Mouse (Mus musculus) adrenal gland, adult (tissue): ENCODE results near the gene Morn3.

Experiments
- DNase-seq, 2 experiments: peaks; one replicate each; pipeline ENCODE4 v3.0.0; 2022 to 2023; ENCODE audit warnings: low spot score in 1 of 2; ENCODE audit not compliant: inconsistent age in 2 of 2

The Morn3 gene

DNA sequence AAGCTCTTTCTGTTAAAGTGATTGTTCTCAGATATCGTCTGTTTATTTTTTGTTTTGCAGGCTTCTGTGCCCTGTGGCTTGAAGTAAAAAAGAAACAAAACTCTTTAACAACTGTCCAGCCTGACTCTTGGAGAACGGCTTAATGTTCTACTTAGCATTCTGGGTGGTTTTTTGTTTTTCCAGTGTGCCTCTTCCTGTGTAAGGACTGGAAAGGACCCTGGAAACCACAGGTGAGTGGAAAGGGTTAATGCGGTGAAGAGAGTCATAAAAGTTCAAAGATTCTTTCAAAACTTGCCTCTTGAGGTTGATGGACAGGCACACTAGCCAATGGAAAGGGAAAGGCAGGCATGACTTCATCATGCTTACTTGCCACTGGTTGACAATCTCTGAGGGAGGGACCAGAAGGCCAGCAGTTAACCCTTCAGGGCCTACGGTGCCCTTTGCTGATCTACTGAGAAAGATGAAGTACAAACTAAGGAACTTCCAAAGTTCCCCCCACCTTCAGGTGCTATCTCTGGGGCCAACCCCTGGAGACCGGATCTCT lies 52.4 kb downstream of the Morn3 start:
- DNase-seq: peak; percentile 90 to 96

DNA sequence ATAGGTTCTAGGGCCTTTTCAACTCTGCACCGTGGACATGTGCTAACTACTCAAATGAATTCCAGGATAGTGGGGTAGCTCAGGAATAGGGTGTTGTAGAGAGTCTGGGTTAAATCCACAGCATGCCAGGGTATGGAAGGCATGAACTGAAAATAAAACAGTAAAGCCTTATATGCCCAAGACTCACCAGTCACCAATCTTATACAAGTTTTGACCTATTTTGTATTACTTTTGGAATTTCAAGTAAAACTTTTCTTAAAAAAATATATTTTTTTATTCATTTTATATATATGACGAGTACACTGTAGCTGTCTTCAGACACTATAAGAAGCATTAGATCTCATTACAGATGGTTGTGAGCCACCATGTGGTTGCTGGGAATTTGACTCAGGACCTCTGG lies 53.0 kb downstream of the Morn3 start:
- DNase-seq: no peak

DNA sequence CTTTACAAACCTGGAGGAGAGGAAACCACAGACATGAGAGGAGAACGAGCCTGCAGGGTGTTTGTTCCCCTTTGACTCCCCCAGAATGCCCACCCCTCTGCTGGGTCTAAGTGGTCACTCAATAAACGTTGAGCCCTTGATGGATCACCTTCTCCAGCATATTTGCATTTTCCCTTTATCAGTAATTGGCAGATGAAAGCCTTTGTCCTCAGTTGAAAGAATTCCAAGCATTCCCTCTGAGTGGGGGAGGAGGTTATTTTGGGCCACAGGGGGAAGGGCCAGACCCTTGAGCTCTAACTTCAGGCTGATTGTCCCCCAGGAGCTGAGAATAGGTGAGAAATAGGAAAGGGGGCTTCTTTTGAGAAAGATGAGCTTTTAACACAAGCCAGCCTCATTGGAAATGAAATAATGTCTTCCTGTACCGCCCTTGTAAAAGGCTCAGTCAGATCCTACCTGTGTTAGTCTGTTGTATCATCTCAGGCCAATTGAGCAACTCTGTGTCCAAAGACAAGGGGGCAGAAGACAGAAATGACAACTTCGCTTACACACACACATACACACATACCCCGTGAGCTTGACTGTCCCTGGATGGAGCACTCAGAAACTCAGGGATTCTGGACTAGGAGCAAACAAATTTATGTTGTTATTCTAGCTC lies 55.3 kb downstream of the Morn3 start:
- no peak for DNase-seq

DNA sequence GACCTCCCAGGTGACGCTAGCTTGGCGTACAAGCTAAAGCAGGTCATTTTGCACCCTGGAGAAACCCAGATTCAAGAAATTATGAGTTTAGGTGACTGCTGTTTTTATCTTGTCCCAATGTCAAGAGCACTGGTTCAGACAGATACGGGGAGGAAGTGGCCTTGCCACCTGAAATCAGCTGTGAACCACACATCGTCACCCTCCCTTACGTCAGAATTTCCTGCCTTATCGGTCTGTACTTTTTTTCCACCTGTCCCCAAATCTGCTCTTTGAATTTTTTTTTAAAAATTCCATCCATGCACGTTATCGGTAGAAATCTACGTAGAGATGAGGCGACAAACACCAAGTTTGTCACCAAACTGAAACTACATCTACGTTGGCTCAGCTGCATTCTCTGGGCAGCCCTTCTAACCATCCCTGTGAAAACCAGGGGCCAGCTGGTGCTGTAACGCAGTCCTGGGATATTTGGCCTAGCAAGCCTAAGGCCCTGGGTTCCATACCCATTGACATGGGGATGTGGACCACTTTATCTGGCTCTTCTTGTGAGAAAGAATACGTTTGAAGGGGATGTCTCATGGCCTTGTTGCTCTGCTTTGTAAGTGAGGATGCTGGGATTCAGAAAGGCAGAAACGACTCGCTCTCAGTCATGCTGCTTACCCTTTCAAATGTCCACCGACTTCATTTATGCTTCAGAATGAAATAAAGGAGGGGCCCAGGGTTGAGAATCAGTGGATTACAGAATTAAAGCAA lies 56.2 kb downstream of the Morn3 start:
- peak in 1 of 2 experiments; percentile 38 for DNase-seq

DNA sequence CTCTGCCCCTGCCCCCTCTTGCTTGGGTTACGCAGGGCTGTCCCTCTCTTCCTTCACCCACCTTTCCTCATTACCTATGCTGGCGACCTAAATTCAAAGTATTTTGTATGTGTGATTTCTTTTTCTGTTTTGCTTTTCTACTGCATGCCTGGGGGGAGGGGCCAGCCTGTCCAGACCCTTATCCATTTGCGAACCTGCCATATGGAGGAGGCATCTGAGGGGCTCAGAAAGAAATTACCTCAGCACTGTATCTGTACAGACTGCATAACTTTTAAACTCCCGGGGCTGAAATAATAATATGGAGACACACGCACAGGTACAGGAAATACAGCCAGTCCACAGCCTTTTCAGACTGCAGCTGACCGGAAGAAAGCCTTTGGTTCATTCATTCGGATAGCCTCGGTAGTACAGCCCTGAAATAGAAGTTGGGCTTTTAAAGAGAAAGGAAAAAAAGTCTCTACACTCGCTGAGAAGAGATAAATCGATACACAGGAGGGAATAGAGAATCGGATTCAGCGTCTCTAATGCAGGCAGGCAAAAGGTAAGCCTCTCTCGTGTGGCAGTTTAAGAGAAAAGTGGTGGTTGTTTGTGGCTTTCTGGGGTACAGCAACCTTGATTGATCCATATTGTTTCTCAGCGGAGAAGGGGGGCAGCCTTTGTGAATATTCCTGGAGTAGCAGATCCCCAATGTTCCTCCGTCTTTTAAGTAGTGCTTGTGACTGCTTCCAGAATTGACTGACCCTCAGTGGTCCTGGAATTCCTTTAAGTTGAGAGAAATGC lies 57.1 kb downstream of the Morn3 start, which contains the start of gene Kdm2b:
Kdm2b (minus strand) TSS at position 273 of the 780 bp plus-strand sequence.
- DNase-seq: peak in 1 of 2 experiments; percentile 75

DNA sequence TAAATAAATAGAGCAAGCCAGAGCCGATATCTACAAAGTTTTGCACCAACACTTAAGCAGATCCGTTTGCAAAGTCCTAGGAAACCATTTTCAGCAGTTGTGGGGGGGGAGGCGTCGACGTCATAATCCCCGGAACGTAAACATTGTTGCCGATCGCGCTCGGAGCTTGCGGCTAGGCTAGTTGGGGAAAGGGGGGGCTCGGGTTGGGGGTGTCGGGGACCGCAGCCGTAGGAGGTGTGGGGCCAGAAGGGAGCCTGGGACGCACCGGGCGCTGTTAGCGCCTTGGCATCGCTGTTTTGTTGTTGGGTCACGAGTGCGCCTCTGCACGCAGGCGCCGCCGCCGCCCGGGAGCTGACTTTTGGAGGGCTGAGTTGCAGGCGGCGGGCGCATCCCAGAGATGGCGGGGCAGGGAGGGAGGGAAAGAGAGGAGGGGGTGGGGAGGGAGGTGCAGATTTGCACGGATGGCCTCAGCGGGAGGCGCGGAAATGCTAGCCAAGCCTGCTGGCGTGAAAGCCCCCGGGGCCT lies 57.8 kb downstream of the Morn3 start:
- DNase-seq: peak; percentile 71 to 88

DNA sequence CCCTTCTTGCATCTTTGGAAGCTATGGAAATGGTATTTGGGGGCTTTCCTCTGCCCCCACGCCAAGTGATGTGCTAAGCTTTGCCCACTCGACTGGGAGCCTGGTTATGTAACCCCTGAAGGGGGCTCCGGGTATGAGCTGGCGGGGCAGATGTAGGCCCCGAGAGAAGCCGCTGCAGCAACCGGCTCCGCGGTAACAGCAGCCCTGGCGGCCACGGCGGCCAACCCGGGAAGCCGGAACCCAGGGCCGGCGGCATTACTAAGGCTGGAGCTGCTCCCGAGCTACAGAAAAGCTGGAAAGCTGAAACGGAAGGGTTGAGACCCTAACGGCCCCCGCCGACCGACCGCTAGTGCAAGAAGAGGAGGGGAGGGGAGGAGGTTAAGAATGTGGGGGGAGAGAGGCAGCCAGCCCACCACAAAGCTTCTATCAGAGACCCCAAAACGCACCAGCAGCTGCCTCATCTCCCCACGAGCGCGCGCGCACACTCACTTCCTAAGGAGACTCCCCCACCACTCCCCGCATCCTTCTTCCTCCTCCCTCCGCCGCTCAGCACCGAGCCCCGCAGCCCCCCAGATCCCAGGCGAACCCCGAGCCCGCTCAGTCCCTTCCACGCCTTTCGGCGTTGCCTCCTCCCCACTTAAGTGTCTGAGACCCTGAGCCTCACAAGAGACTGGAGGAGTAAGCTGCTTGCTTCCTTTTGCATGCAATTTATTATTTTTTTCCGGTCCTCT lies 58.6 kb downstream of the Morn3 start:
- peak; percentile 52 to 84 for DNase-seq

DNA sequence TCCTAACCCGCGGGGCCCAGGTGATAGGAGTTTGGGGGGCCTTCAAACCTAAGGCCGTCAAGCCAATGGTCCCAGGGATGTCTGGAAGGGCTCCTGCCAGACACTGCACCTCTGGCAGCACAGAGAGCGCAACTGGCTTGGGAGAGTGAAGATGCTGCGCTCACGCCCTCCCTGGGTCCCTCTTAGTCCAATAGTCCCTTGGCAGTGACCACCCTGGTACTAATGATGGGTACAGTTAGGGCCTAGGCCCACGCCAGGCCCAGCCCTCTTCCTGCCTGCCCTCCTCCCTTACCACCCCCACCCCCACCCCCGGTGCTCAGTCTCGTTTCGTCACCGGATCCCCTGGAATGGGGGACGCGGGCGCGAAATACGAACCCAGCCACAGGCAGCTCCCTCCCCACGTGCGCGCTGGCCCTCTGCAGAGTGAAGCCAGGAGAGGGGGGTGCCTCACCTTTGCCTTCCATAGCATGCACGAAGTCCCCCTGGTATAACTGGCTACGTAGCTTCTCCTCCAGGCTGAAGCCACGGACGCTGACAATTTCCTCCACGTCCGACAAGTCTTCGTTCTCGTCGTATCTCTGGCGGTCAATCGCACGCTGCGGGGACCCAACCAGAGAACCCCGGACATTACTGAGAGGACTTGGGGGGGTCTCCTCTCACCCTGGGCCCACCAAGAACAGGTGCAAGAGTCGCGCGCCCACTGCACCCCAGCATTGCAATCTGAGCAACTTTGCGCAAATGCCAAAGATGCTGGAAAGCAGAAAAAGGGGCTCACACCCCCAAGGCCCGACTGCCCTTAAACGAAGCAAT lies 59.4 kb downstream of the Morn3 start:
- DNase-seq: peak; percentile 27 to 64

DNA sequence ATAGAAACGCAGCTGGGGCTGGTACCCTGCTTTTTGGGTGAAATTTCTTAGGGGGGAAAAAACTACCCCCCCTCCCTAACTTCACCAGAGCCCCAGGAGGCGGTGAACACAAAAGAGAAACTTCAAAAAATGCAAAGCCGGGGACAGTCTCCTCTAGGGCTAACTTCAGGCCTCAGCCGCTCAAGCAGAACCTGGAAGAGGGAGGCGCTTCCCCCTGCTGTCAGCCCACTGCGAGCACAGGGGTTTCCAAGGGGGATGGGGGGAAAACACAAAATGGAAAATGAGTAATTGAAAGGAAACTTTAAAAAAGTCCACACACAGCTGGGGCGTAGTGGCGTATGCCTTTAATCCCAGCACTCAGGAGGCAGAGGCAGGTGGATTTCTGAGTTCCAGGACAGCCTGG lies 60.7 kb downstream of the Morn3 start:
- DNase-seq: no peak
